Mouse (Mus musculus): ENCODE results near the gene Bcas3. TPM values are rescaled to one million over a fixed set of nuclear protein-coding genes. Genes with fewer than 3 reads are reported as not detected.

Bcas3 gene
- polyA plus RNA-seq, 1 experiment from 2014 or later, result 28.5 TPM

- Histone ChIP-seq H3K4me2 (replicated peaks) (no peak overlapping the region), H3K9ac (replicated peaks) (no peak overlapping the region), H3K9me3 (no peaks in the 10 kb centered on the region), H3K27ac (no peak overlapping the region), H3K4me3 (replicated peaks) (no peak overlapping the region), H3K27me3 (no peaks in the 10 kb centered on the region), H3K4me1 (replicated peaks) (peaks cover 50% of the 10 kb centered on the region), H3K36me3 (no peaks in the 10 kb centered on the region)
- WGBS, result 64% methylated on average over 4 of the region's 4 CpGs
- ATAC-seq, result no peak
Measured at GRCm38 (mm10) chr11:85641486-85641885, 288.5 kb downstream of the Bcas3 start.

DNA sequence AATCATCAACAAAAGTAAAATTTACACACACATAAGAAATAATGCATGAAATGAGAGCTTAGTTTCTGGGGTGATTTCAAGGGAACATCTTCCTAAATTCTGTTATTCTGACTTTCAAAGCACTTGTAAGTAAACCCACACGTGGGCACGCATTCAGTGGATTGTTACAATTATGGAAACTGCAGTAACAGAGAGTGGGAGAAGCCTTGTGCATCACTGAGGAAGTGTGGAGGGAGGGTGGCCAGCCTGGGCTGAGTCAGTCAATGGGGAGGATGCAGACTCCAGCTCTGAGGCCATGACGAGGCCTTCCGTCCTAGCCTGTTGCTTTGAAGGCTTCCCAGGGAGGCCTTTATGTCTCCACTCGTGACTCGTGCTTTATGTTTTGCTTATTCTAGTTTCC, 289.6 kb downstream of the Bcas3 start:
- no peak for ATAC-seq

GRCm38 (mm10) chr11:85643025-85643424, 290.1 kb downstream of the Bcas3 start:
- Histone ChIP-seq H3K4me2 (replicated peaks) (no peak overlapping the region), H3K27ac (no peak overlapping the region), H3K4me1 (replicated peaks) (peaks cover 50% of the 10 kb centered on the region), H3K36me3 (no peaks in the 10 kb centered on the region), H3K4me3 (replicated peaks) (no peak overlapping the region), H3K27me3 (no peaks in the 10 kb centered on the region), H3K9ac (replicated peaks) (no peak overlapping the region), H3K9me3 (no peaks in the 10 kb centered on the region)
- 88% methylated on average over 4 of the region's 4 CpGs for WGBS
- ATAC-seq, result no peak

More for the DNA sequence above, 289.6 kb downstream of the Bcas3 start:
- no peaks in the 10 kb centered on the region for H3K9me3 ChIP-seq
- no peak overlapping the region for H3K27ac ChIP-seq
- H3K9ac ChIP-seq (replicated peaks), result no peak overlapping the region
- H3K4me2 ChIP-seq (replicated peaks), result no peak overlapping the region
- H3K4me1 ChIP-seq (replicated peaks), result peaks cover 50% of the 10 kb centered on the region
- H3K36me3 ChIP-seq, result no peaks in the 10 kb centered on the region
- 59% methylated on average over 6 of the region's 6 CpGs for WGBS
- no peak overlapping the region for H3K4me3 ChIP-seq (replicated peaks)
- no peaks in the 10 kb centered on the region for H3K27me3 ChIP-seq

DNA sequence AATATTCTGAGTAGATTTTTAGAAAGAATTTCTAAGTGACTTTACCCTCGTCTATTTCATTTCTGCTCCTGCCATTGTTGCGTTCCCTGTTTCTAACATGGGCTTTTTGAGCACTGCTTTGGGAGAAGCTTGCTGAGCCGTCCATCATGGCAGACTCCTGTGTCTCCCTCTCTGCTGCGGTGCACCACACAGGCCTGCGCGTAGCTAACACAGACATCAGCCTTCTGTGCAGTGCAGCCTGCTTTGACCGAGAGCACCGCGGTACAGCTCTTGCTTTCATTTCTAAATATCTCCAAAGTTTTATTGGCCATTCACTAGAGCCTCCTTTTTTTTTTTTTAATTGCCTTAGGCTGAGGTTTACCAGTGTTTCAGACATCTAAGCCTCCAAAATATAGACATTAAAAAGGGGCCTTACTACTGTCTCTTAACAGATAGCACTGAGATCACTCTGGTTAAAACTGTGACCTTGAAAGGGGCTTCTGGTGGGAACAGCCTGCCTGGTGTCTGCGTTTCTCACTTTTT, 290.6 kb downstream of the Bcas3 start:
- no peaks in the 10 kb centered on the region for H3K36me3 ChIP-seq
- no peak overlapping the region for H3K4me3 ChIP-seq (replicated peaks)
- peaks cover 50% of the 10 kb centered on the region for H3K4me1 ChIP-seq (replicated peaks)
- H3K9me3 ChIP-seq, result no peaks in the 10 kb centered on the region
- H3K9ac ChIP-seq (replicated peaks), result no peak overlapping the region
- H3K27ac ChIP-seq, result no peak overlapping the region
- WGBS, result 65% methylated on average over 10 of the region's 10 CpGs
- no peak; the same call in 1 of the 2 replicates for ATAC-seq
- H3K27me3 ChIP-seq, result no peaks in the 10 kb centered on the region
- H3K4me2 ChIP-seq (replicated peaks), result no peak overlapping the region

DNA sequence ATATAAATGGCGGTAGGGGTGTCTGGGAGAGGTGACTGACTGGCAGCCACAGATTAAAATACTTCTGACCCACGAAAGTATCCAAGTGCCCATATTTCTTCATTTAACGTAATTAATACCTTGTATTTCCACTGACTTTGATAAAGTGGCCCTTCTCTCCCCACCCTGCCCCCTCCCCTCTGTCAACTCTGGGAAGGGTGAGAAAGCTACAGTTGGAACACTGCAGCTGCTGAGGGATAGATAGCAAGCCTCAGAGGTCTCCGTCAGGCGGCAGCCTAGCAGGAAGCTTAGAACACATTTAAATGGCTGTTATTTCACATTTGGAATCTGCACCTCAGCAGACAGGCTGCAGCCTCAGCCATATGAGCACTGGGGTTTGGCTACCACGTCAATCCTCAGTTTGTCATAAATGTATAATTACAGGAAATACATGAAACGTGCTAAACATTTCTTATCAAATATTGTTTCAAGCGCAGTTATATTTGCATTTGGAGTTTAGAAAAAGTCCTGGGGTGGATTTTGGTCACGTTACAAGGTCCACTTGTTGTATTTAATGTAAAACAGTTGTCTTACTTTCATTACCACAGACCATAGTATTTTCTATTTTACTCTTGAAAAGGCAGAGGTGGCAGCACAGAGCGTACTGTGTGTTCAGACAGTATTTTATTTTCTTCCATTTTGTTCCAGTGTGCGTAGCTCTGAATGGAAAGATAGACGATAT, 291.2 kb downstream of the Bcas3 start:
- no peaks in the 10 kb centered on the region for H3K36me3 ChIP-seq
- H3K4me2 ChIP-seq (replicated peaks), result no peak overlapping the region
- peaks cover 43% of the 10 kb centered on the region for H3K4me1 ChIP-seq (replicated peaks)
- WGBS, result 80% methylated on average over 12 of the region's 12 CpGs
- no peak overlapping the region for H3K9ac ChIP-seq (replicated peaks)
- H3K27me3 ChIP-seq, result no peaks in the 10 kb centered on the region
- H3K4me3 ChIP-seq (replicated peaks), result no peak overlapping the region
- ATAC-seq, result no peak
- H3K9me3 ChIP-seq, result no peaks in the 10 kb centered on the region
- no peak overlapping the region for H3K27ac ChIP-seq

GRCm38 (mm10) chr11:85644748-85645060, 291.7 kb downstream of the Bcas3 start:
- 90% methylated on average over 6 of the region's 6 CpGs for WGBS
- Histone ChIP-seq H3K4me3 (replicated peaks) (no peak overlapping the region), H3K9ac (replicated peaks) (no peak overlapping the region), H3K4me2 (replicated peaks) (no peak overlapping the region), H3K27ac (no peak overlapping the region), H3K4me1 (replicated peaks) (peaks cover 41% of the 10 kb centered on the region), H3K27me3 (no peaks in the 10 kb centered on the region), H3K9me3 (no peaks in the 10 kb centered on the region), H3K36me3 (no peaks in the 10 kb centered on the region)
- ATAC-seq, result no peak

GRCm38 (mm10) chr11:85645152-85645835, 292.3 kb downstream of the Bcas3 start:
- Histone ChIP-seq H3K4me3 (replicated peaks) (no peak overlapping the region), H3K4me2 (replicated peaks) (no peak overlapping the region), H3K4me1 (replicated peaks) (peaks cover 35% of the 10 kb centered on the region), H3K36me3 (no peaks in the 10 kb centered on the region), H3K27ac (no peak overlapping the region), H3K27me3 (no peaks in the 10 kb centered on the region), H3K9ac (replicated peaks) (no peak overlapping the region), H3K9me3 (no peaks in the 10 kb centered on the region)
- ATAC-seq, result no peak
- WGBS, result 75% methylated on average over 7 of the region's 7 CpGs

- 78% methylated on average over 3 of the region's 3 CpGs for WGBS
- H3K9ac ChIP-seq (replicated peaks), result no peak overlapping the region
- no peaks in the 10 kb centered on the region for H3K27me3 ChIP-seq
- H3K27ac ChIP-seq, result no peak overlapping the region
- no peak overlapping the region for H3K4me2 ChIP-seq (replicated peaks)
- no peak for ATAC-seq
- no peaks in the 10 kb centered on the region for H3K9me3 ChIP-seq
- peaks cover 10% of the 10 kb centered on the region for H3K4me1 ChIP-seq (replicated peaks)
- no peak overlapping the region for H3K4me3 ChIP-seq (replicated peaks)
- H3K36me3 ChIP-seq, result no peaks in the 10 kb centered on the region
Measured at GRCm38 (mm10) chr11:85648893-85649292, 295.9 kb downstream of the Bcas3 start.

GRCm38 (mm10) chr11:85649373-85649772, 296.4 kb downstream of the Bcas3 start:
- WGBS, result 86% methylated on average over 9 of the region's 9 CpGs
- Histone ChIP-seq H3K36me3 (no peaks in the 10 kb centered on the region), H3K9ac (replicated peaks) (no peak overlapping the region), H3K4me1 (replicated peaks) (0 out of 2 replicates have a peak, but pooled peaks cover 7% of the 10 kb centered on the region), H3K27ac (no peak overlapping the region), H3K9me3 (no peaks in the 10 kb centered on the region), H3K4me2 (replicated peaks) (no peak overlapping the region), H3K27me3 (no peaks in the 10 kb centered on the region), H3K4me3 (replicated peaks) (no peak overlapping the region)
- ATAC-seq, result no peak

DNA sequence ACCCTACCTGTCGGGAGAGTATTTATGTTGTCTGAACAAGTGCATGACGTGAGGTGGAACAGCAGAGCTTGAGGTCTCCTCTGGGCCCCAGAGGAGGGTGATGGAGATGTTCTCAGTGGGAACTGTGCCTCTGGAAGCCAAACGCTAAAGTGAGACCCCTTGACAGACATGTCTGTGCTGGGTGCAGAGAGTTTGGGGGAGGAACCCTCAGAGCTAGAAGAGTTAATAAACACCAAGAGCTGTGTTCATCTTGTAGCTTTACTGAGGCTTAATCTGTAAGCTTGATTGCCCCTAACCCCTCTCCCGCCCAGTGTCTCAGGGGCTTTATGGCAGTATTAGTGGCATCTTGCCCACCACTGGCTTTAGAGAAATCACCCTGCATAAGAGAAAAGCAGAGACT, 304.5 kb downstream of the Bcas3 start:
- 80% methylated on average over 4 of the region's 4 CpGs for WGBS
- no peak overlapping the region for H3K4me3 ChIP-seq (replicated peaks)

GRCm38 (mm10) chr11:85660304-85660703, 307.3 kb downstream of the Bcas3 start:
- H3K4me3 ChIP-seq (replicated peaks), result no peak overlapping the region
- H3K27ac ChIP-seq, result no peak overlapping the region
- H3K4me2 ChIP-seq (replicated peaks), result no peak overlapping the region
- 92% methylated on average over 4 of the region's 4 CpGs for WGBS
- H3K9me3 ChIP-seq, result no peaks in the 10 kb centered on the region
- H3K4me1 ChIP-seq (replicated peaks), result peaks cover 10% of the 10 kb centered on the region
- no peaks in the 10 kb centered on the region for H3K36me3 ChIP-seq
- no peaks in the 10 kb centered on the region for H3K27me3 ChIP-seq
- no peak overlapping the region for H3K9ac ChIP-seq (replicated peaks)
- no peak for ATAC-seq

More for the DNA sequence above, 304.5 kb downstream of the Bcas3 start:
- Histone ChIP-seq H3K9ac (replicated peaks) (no peak overlapping the region), H3K27me3 (no peaks in the 10 kb centered on the region), H3K4me2 (replicated peaks) (no peak overlapping the region), H3K9me3 (no peaks in the 10 kb centered on the region), H3K4me1 (replicated peaks) (peaks cover 10% of the 10 kb centered on the region), H3K27ac (no peak overlapping the region), H3K36me3 (no peaks in the 10 kb centered on the region)
- ATAC-seq, result no peak

DNA sequence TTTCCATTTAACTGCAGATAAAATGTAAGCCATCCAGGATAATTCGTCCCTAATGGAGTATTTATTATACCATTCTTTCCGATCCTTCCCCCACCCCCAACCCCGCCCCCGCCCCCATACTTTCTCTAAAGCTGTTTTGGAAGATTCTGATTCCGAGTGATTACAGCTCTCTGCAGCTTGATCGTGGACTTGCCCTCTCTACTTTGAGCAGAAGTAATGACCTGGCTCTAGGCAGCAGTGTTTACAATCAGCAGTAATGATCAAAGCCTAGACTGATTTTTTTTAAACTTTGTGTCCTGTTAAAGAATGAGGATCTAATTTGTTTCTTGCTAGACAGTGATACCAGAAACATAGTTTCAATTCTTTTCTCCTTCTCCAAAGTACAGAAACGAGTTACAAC, 314.2 kb downstream of the Bcas3 start:
- no peak for ATAC-seq
- 74% methylated on average over 7 of the region's 7 CpGs for WGBS
- Histone ChIP-seq H3K27me3 (0 out of 2 replicates have a peak, but pooled peaks cover 4% of the 10 kb centered on the region), H3K36me3 (no peaks in the 10 kb centered on the region), H3K4me1 (replicated peaks) (peaks cover 16% of the 10 kb centered on the region), H3K9ac (replicated peaks) (no peak overlapping the region), H3K9me3 (no peaks in the 10 kb centered on the region), H3K4me3 (replicated peaks) (no peak overlapping the region), H3K4me2 (replicated peaks) (no peak overlapping the region), H3K27ac (no peak overlapping the region)

Measured in midbrain, embryonic 13.5 days (tissue).